Mouse (Mus musculus) left cerebral cortex, adult 2 months (tissue): Measurements from ENCODE around the gene LTO1. TPM values are rescaled to one million over a fixed set of nuclear protein-coding genes. Genes with fewer than 3 reads are reported as not detected.
"Not testable (repeated sequence)": the region's sequence is repeated elsewhere in the genome, so short reads cannot be mapped to it uniquely, and the experiment has no call there.

Experiments
- DNase-seq, 2 experiments: peaks; one replicate each; pipeline ENCODE4 v3.0.0; 2021 to 2022; ENCODE audit warnings: low spot score in 2 of 2, mixed read lengths in 1 of 2; ENCODE audit errors: extremely low spot score in 1 of 2
- H3K27ac ChIP-seq: fragments of 200-600 bp; 2 replicates; pipeline ENCODE4 v1.8.1; 2022
- H3K4me3 ChIP-seq: fragments of 200-600 bp; 2 replicates; pipeline ENCODE4 v1.8.1; 2022
- CTCF ChIP-seq: fragments of 200-600 bp; IDR thresholded peaks from 2 replicates; pipeline ENCODE4 v1.8.1; 2022; ENCODE audit warnings: antibody characterized with exemption, mild to moderate bottlenecking, moderate library complexity
- intact Hi-C: fragments of 180-260 bp; cut with DNase I; formaldehyde crosslinking; loops from one replicate; pipeline ENCODE4 v1.15.1; 2025
- total RNA-seq, 2 experiments: library from RNA; stranded (reverse); gene quantifications; 2 replicates each; pipeline ENCODE4 v1.2.3; 2021

The LTO1 gene
- total RNA-seq, 2 experiments from 2014 or later: 26.4 to 27.8 TPM

GRCm38 (mm10) chr7:144892322-144892721, 22.6 kb upstream of the LTO1 start:
- H3K4me3 ChIP-seq: no peak overlapping the region
- no peak for TF ChIP-seq CTCF
- intact Hi-C loops: no loop called here
- no peak for DNase-seq
- no peak overlapping the region for H3K27ac ChIP-seq

GRCm38 (mm10) chr7:144894191-144894590, 20.7 kb upstream of the LTO1 start:
- no peak for DNase-seq
- Histone ChIP-seq H3K4me3 (no peak overlapping the region), H3K27ac (no peak overlapping the region)
- intact Hi-C loops: loop anchor here (2.0 kb wide), 2 partner anchors 47 to 55 kb away; partner anchors contain the start of genes Fgf3 and Fgf4
- TF ChIP-seq CTCF: peak; percentile 67

GRCm38 (mm10) chr7:144894706-144895105, 20.2 kb upstream of the LTO1 start:
- H3K27ac ChIP-seq: no peak overlapping the region
- H3K4me3 ChIP-seq: no peak overlapping the region
- no peak for DNase-seq
- intact Hi-C loops: loop anchor here (2.0 kb wide), 2 partner anchors 48 to 56 kb away; partner anchors contain the start of genes Fgf3 and Fgf4
- TF ChIP-seq CTCF: no peak

GRCm38 (mm10) chr7:144895305-144896111, 19.4 kb upstream of the LTO1 start:
- intact Hi-C loops: loop anchor here (1.0 to 2.0 kb wide), 4 partner anchors 49 to 309 kb away; partner anchors contain the start of genes Fgf3 and Fgf4
- peak; percentile 73 for DNase-seq
- peak; percentile 74 for TF ChIP-seq CTCF
- Histone ChIP-seq H3K4me3 (peak overlapping the region; percentile 17), H3K27ac (no peak overlapping the region)

- peak within 1 kb of the TSS; percentile 19 for H3K4me3 ChIP-seq
- no peak for DNase-seq
- intact Hi-C loops: loop anchor here (1.0 to 2.0 kb wide), 2 partner anchors 98 to 310 kb away; no protein-coding TSS in a partner anchor
- no peak within 1 kb of the TSS for H3K27ac ChIP-seq
- no peak for TF ChIP-seq CTCF
Observed at GRCm38 (mm10) chr7:144896294-144897218, 18.3 kb upstream of the LTO1 start, which contains the start of gene Fgf15. Gene Fgf15 (plus strand): TSS chr7:144896531.

GRCm38 (mm10) chr7:144898506-144898905, 16.4 kb upstream of the LTO1 start:
- H3K27ac ChIP-seq: no peak overlapping the region
- intact Hi-C loops: no loop called here
- H3K4me3 ChIP-seq: no peak overlapping the region

GRCm38 (mm10) chr7:144905514-144905913, 9.4 kb upstream of the LTO1 start:
- TF ChIP-seq CTCF: peak; percentile 21
- H3K4me3 ChIP-seq, intact Hi-C loops, H3K27ac ChIP-seq, DNase-seq: not testable (repeated sequence)

More at GRCm38 (mm10) chr7:144898506-144898905, 16.4 kb upstream of the LTO1 start:
- no peak for DNase-seq
- TF ChIP-seq CTCF: no peak

- DNase-seq: peak; percentile 60 to 69
- intact Hi-C loops: no loop called here
- TF ChIP-seq CTCF: peak; percentile 93
- H3K27ac ChIP-seq: no peak overlapping the region
- peak overlapping the region; percentile 19; the same call in 1 of the 2 replicates for H3K4me3 ChIP-seq
Observed at GRCm38 (mm10) chr7:144906708-144907397, 8.0 kb upstream of the LTO1 start.

- DNase-seq: no peak
- TF ChIP-seq CTCF: peak; percentile 40
- intact Hi-C loops: no loop called here
- Histone ChIP-seq H3K4me3 (no peak overlapping the region), H3K27ac (no peak overlapping the region)
Observed at GRCm38 (mm10) chr7:144907793-144908192, 7.1 kb upstream of the LTO1 start.

- no peak; the same call in 1 of the 2 replicates for TF ChIP-seq CTCF
- no peak overlapping the region for H3K27ac ChIP-seq
- H3K4me3 ChIP-seq: 0 out of 2 replicates have a peak overlapping the region, but pooled peaks have one; percentile 9
- DNase-seq: peak in 1 of 2 experiments; percentile 35
- intact Hi-C loops: no loop called here
Observed at GRCm38 (mm10) chr7:144908705-144909104, 6.2 kb upstream of the LTO1 start.

GRCm38 (mm10) chr7:144911121-144911520, 3.8 kb upstream of the LTO1 start:
- Histone ChIP-seq H3K27ac (no peak overlapping the region), H3K4me3 (no peak overlapping the region)
- DNase-seq: peak in 1 of 2 experiments; percentile 49
- intact Hi-C loops: loop anchor here (5.0 kb wide), 1 partner anchor 439 kb away; the partner anchor contains the start of gene Cttn
- TF ChIP-seq CTCF: no peak
